Mouse (Mus musculus) erythroblast, embryonic 14.5 days (primary cell): ENCODE data around the gene 1700092M07Rik. TPM values are rescaled to one million over a fixed set of nuclear protein-coding genes. Genes with fewer than 3 reads are reported as not detected.
A peak's percentile ranks its signal among the peaks of the same experiment; 100 is the strongest.
"Not testable (repeated sequence)": the region's sequence is repeated elsewhere in the genome, so short reads cannot be mapped to it uniquely, and the experiment has no call there.

Source experiments
- H3K27me3 ChIP-seq: 2 replicates; pipeline ENCODE4 v1.6.1; 2012; ENCODE audit warnings: inconsistent platforms; ENCODE audit not compliant: control insufficient read depth
- H3K36me3 ChIP-seq: 2 replicates; pipeline ENCODE4 v1.6.1; 2012; ENCODE audit warnings: mild to moderate bottlenecking, inconsistent platforms; ENCODE audit not compliant: control insufficient read depth
- H3K4me1 ChIP-seq: 2 replicates; pipeline ENCODE4 v1.6.1; 2012; ENCODE audit warnings: inconsistent platforms; ENCODE audit not compliant: control insufficient read depth
- H3K4me3 ChIP-seq: replicated peaks from 2 replicates; pipeline ENCODE3; 2012; ENCODE audit warnings: moderate library complexity, mild to moderate bottlenecking, inconsistent platforms
- H3K9me3 ChIP-seq: 2 replicates; pipeline ENCODE4 v1.6.1; 2012; ENCODE audit warnings: low read length, inconsistent platforms, mixed read lengths; ENCODE audit not compliant: control insufficient read depth
- GATA1 ChIP-seq: IDR thresholded peaks from 2 replicates; pipeline ENCODE4 v1.6.1; 2012; ENCODE audit warnings: low read length, inconsistent platforms, mixed read lengths
- TAL1 ChIP-seq: IDR thresholded peaks from 3 replicates; pipeline ENCODE4 v1.6.1; 2012; ENCODE audit warnings: low read length, inconsistent platforms, mixed read lengths
- polyA plus RNA-seq: library from polyadenylated mRNA; stranded (reverse); fragments of >175 nt; gene quantifications from 2 replicates; pipeline ENCODE4 v1.2.3, GENCODE M21; 2012

1700092M07Rik gene
- polyA plus RNA-seq, 1 experiment: not detected

DNA sequence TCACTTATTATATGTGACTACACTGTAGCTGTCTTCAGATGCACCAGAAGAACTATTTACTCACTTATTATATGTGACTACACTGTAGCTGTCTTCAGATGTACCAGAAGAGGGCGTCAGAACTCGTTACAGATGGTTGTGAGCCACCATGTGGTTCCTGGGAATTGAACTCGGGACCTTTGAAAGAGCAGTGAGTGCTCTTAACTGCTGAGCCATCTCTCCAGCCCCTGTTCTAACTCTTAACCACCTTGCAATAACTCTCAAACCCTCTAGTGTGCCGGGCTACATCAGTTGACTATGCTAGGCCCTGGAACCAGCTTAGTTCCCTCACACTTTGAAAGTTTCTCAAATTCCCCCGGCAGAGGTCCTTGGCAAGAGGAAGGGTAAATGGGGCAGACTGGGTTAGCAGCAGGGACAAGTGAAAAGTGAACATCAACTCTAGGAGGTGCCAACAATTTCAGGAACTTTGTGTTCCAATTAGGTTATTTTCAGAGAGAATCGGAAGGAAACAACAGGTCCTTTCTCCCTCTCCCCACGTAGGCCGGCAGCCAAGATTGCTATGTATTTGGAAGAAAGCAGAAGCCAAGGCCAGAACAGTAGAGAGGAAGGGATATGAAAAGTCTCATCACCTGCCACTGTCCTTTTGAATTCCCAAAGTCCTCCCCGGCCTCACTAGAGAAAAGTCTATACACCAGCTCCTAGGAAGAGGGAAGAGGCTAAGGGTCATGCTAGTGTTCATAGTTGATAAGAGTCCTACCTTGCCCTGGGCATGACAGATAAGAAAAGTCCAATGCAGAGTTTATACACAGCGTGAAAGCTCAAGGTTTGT lies 25.7 kb upstream of the 1700092M07Rik start:
- TF ChIP-seq TAL1 (peak; percentile 98), GATA1 (peak; percentile 97)
- H3K4me1 ChIP-seq: peaks cover 77% of the 10 kb centered on the region
- H3K4me3 ChIP-seq: peak overlapping the region; percentile 91
- peaks cover 37% of the 10 kb centered on the region for H3K36me3 ChIP-seq
- no peaks in the 10 kb centered on the region for H3K27me3 ChIP-seq
- no peaks in the 10 kb centered on the region for H3K9me3 ChIP-seq

DNA sequence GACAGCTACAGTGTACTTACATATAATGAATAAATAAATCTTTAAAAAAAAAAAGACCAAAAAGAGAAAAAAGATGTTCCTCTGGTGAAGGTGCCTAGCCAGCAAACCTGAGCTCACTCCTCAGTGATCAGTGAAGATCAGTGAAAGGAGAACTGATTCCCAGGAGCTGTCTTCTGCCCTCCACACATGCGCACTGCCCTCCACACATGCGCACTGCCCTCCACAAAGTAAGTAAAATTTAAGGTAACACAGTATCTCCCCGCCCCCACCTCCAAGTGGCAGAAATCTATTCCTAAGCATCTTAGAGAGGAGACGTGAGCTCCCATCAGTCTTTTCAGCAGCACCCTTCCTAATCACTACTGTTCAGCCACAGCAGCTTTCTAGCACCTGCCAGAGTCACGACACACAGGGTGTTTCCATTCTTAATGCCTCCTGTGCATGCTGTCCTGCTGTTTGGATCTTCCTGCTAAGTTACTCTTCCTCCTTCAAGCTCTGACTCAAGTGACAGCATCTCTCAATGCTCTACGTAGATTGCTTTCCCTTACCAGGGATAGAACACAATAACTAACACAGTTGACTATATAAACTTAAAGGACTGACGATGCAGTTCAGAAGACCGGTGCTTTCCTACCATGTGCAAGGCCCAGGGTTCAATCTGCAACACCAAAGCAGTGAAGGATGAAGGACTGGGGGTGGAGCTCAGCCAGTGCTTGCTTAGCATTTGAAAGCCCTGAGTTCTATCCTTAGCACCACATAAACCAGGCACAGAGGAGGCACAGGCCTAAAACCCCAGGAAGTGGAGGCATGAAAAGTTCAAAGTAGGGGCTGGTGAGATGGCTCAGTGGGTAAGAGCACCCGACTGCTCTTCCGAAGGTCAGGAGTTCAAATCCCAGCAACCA lies 24.4 kb upstream of the 1700092M07Rik start:
- no peak for TF ChIP-seq GATA1
- peak; percentile 51; the same call in 2 of the 3 replicates for TF ChIP-seq TAL1
- H3K27me3 ChIP-seq: no peaks in the 10 kb centered on the region
- peaks cover 77% of the 10 kb centered on the region for H3K4me1 ChIP-seq
- peaks cover 32% of the 10 kb centered on the region for H3K36me3 ChIP-seq
- peak overlapping the region; percentile 52 for H3K4me3 ChIP-seq
- no peaks in the 10 kb centered on the region for H3K9me3 ChIP-seq

DNA sequence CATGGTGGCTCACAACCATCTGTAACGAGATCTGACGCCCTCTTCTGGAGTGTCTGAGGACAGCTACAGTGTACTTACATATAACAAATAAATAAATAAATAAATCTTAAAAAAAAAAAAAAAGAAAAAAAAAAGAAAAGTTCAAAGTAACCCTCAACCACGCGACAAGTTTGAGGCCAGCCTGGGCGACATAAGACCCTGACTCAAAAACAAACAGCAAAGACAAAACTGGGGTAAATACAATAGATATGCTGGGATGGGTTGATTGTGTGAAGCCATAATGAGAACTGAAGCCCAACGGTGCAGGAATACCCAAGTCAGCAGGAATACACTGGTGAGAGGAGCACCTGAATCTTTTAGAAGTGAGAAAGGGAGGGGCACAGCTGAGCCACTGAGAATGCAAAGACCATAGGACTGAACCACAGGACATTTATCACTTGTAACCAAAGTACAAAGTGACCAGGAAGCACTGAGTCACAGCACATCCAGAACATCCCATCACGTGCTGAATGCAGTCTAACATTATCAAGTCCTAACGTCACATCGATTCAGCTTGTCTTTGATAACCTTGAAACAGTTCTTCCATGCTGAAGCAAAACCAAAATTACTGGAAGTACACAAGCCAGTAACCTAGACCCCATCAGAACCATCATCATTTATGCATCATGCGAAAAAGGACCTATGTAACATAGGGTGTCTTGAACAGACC lies 23.6 kb upstream of the 1700092M07Rik start:
- Histone ChIP-seq H3K4me1 (peaks cover 76% of the 10 kb centered on the region), H3K9me3 (no peaks in the 10 kb centered on the region), H3K36me3 (peaks cover 24% of the 10 kb centered on the region), H3K4me3 (peak overlapping the region; percentile 12), H3K27me3 (no peaks in the 10 kb centered on the region)
- TF ChIP-seq GATA1 (no peak), TAL1 (no peak)

DNA sequence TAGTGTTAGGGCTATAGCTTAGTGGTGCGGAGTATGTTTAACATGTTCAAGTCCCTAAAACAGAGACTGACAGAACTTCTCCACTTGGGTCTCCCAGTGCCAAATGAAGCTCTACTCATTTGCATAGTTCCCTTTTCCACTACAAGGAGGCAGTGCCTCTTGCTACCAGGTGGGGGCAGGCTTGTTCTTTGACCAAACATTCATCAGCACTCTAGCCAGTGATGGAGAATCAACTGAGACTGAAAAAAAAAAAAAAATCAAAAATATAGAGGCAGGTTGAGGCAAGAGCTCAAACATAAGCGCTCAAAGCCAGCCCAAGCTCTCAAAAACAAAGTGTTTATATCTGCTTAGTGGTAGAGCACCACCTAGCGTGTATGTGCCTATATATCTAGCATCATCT lies 22.2 kb upstream of the 1700092M07Rik start:
- TF ChIP-seq TAL1 (no peak), GATA1 (no peak)

DNA sequence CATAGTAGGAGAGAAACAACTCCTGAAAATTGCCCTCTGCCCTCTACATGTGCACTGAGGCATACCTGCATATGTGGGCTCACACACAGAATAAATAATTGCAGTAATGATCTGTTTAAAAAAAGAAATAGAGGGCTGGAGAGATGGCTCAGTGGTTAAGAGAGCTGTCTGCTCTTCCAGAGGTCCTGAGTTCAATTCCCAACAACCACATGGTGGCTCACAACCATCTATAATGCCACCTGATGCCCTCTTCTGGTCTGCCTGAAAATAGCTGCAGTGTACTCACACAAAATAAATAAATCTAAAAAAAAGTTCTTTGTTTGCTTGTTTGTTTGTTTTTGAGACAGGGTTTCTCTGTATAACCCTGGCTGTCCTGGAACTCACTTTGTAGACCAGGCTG lies 21.5 kb upstream of the 1700092M07Rik start:
- H3K4me3 ChIP-seq: not testable (repeated sequence)
- peaks cover 81% of the 10 kb centered on the region for H3K4me1 ChIP-seq

More for the DNA sequence above, 22.2 kb upstream of the 1700092M07Rik start:
- H3K36me3 ChIP-seq: peaks cover 13% of the 10 kb centered on the region
- H3K4me1 ChIP-seq: peaks cover 84% of the 10 kb centered on the region
- H3K27me3 ChIP-seq: no peaks in the 10 kb centered on the region
- no peaks in the 10 kb centered on the region for H3K9me3 ChIP-seq
- no peak overlapping the region for H3K4me3 ChIP-seq

DNA sequence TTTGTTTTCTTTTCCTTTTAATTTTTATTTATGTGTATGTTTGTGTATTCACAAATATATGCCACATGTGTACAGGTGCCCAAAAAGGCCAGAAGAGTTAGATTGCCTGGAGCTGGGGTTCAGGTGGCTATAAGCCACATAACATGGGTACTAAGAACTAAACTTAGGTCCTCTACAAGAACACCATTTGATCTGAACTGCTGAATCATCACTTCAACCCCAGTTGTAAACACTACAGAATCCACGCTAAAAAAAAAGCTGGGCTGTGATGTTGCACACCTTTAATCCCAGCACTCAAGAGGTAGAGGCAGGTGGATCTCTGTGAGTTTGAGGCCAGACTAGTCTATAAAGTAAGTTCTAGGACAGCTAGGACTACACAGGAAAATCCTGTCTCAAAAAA lies 19.1 kb upstream of the 1700092M07Rik start:
- Histone ChIP-seq H3K4me1 (peaks cover 79% of the 10 kb centered on the region), H3K4me3 (peak overlapping the region; percentile 80), H3K27me3 (no peaks in the 10 kb centered on the region), H3K36me3 (peaks cover 35% of the 10 kb centered on the region), H3K9me3 (no peaks in the 10 kb centered on the region)
- no peak for TF ChIP-seq GATA1
- TF ChIP-seq TAL1: no peak

More for the DNA sequence above, 21.5 kb upstream of the 1700092M07Rik start:
- H3K27me3 ChIP-seq, H3K9me3 ChIP-seq: not testable (repeated sequence)
- peaks cover 15% of the 10 kb centered on the region for H3K36me3 ChIP-seq

DNA sequence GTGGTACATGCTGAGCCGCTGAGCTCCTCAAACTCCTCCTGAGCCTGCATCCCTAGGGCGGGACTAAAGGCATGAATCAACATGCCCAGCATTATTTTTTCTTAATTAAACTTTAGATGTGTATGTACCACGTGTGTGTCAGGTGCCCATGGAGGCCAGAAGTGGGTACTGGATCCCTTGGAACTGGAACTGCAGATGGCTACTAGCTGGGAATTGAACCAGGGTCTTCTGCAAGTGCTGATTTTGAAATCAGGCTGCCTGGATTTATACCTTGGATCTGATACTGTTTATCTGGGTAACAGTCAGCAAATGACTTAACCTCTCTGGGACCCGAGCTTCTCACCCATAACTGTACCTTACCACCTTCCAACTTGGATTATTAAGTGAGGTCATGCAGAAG lies 18.5 kb upstream of the 1700092M07Rik start:
- no peaks in the 10 kb centered on the region for H3K27me3 ChIP-seq

DNA sequence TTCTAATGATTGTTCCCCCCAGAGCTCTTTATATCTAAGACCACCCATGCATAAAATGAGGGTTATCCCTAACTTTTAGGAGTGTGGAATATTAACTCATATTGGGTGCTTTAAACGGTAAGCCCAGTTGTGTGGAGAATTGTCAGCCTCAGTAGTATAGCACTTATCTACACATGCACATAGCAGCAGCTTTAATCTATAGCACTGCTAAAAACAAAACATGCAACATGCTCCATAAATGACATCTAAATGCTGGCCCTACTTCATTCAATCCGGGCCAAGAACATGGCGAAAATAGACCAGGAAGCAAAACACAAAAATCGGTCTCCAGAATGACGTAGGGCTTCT lies 18.0 kb upstream of the 1700092M07Rik start:
- H3K27me3 ChIP-seq: no peaks in the 10 kb centered on the region
- TF ChIP-seq TAL1 (no peak), GATA1 (no peak)
- H3K9me3 ChIP-seq: no peaks in the 10 kb centered on the region
- peaks cover 76% of the 10 kb centered on the region for H3K4me1 ChIP-seq
- peaks cover 44% of the 10 kb centered on the region for H3K36me3 ChIP-seq
- peak overlapping the region; percentile 80 for H3K4me3 ChIP-seq

More for the DNA sequence above, 18.5 kb upstream of the 1700092M07Rik start:
- Histone ChIP-seq H3K36me3 (peaks cover 41% of the 10 kb centered on the region), H3K4me3 (peak overlapping the region; percentile 80), H3K4me1 (peaks cover 80% of the 10 kb centered on the region), H3K9me3 (no peaks in the 10 kb centered on the region)
- TF ChIP-seq GATA1 (no peak), TAL1 (no peak)
